Mouse (Mus musculus): Measurements from ENCODE around the gene Vwa5b1. TPM values are rescaled to one million over a fixed set of nuclear protein-coding genes. Genes with fewer than 3 reads are reported as not detected.

The Vwa5b1 gene
- polyA plus RNA-seq, 1 experiment from 2014 or later = 0.08 TPM

- Histone ChIP-seq H3K36me3 (ENCODE audit: control insufficient read depth, insufficient read depth, low read length) (no peaks in the 10 kb centered on the region), H3K9me3 (ENCODE audit: control insufficient read depth, low read length) (no peaks in the 10 kb centered on the region), H3K27ac (replicated peaks; ENCODE audit: low read depth, low read length) (no peak overlapping the region), H3K27me3 (replicated peaks; ENCODE audit: control insufficient read depth, insufficient read depth, low read length) (no peaks in the 10 kb centered on the region), H3K9ac (ENCODE audit: low read depth, low read length) (no peak overlapping the region), H3K4me3 (ENCODE audit: low read depth, low read length) (no peak overlapping the region), H3K4me2 (ENCODE audit: low read depth, low read length) (no peak overlapping the region), H3K4me1 (ENCODE audit: control insufficient read depth, insufficient read depth, low read length) (no peaks in the 10 kb centered on the region)
- DNase-seq (ENCODE audit: low spot score) (no peak), ATAC-seq (ENCODE audit: low read depth) (no peak)
- 71% methylated on average over 11 of the region's 11 CpGs for WGBS
These were observed 24.4 kb upstream of the Vwa5b1 start for GRCm38 (mm10) chr4:138659936-138660602.

- Histone ChIP-seq H3K27ac (replicated peaks; ENCODE audit: low read depth, low read length) (no peak overlapping the region), H3K9ac (ENCODE audit: low read depth, low read length) (no peak overlapping the region), H3K36me3 (ENCODE audit: control insufficient read depth, insufficient read depth, low read length) (no peaks in the 10 kb centered on the region), H3K4me3 (ENCODE audit: low read depth, low read length) (no peak overlapping the region), H3K9me3 (ENCODE audit: control insufficient read depth, low read length) (no peaks in the 10 kb centered on the region), H3K4me1 (ENCODE audit: control insufficient read depth, insufficient read depth, low read length) (no peaks in the 10 kb centered on the region), H3K27me3 (replicated peaks; ENCODE audit: control insufficient read depth, insufficient read depth, low read length) (no peaks in the 10 kb centered on the region), H3K4me2 (ENCODE audit: low read depth, low read length) (no peak overlapping the region)
- DNase-seq (ENCODE audit: low spot score) (no peak), ATAC-seq (ENCODE audit: low read depth) (no peak)
- 34% methylated on average over 6 of the region's 6 CpGs for WGBS
These were observed 17.4 kb upstream of the Vwa5b1 start for GRCm38 (mm10) chr4:138653056-138653455.

GRCm38 (mm10) chr4:138651881-138652280 is 16.2 kb upstream of the Vwa5b1 start:
- Histone ChIP-seq H3K36me3 (ENCODE audit: control insufficient read depth, insufficient read depth, low read length) (no peaks in the 10 kb centered on the region), H3K9ac (ENCODE audit: low read depth, low read length) (no peak overlapping the region), H3K4me1 (ENCODE audit: control insufficient read depth, insufficient read depth, low read length) (no peaks in the 10 kb centered on the region), H3K27ac (replicated peaks; ENCODE audit: low read depth, low read length) (no peak overlapping the region), H3K9me3 (ENCODE audit: control insufficient read depth, low read length) (no peaks in the 10 kb centered on the region), H3K4me3 (ENCODE audit: low read depth, low read length) (no peak overlapping the region), H3K4me2 (ENCODE audit: low read depth, low read length) (no peak overlapping the region), H3K27me3 (replicated peaks; ENCODE audit: control insufficient read depth, insufficient read depth, low read length) (no peaks in the 10 kb centered on the region)
- no peak for DNase-seq (ENCODE audit: low spot score)
- WGBS = 90% methylated on average over 4 of the region's 4 CpGs
- ATAC-seq (ENCODE audit: low read depth) = no peak

- no peaks in the 10 kb centered on the region for H3K27me3 ChIP-seq (replicated peaks; ENCODE audit: control insufficient read depth, insufficient read depth, low read length)
- H3K4me3 ChIP-seq (ENCODE audit: low read depth, low read length) = no peak overlapping the region
- WGBS = 42% methylated on average over 3 of the region's 3 CpGs
- no peak overlapping the region for H3K4me2 ChIP-seq (ENCODE audit: low read depth, low read length)
- no peak overlapping the region for H3K27ac ChIP-seq (replicated peaks; ENCODE audit: low read depth, low read length)
- no peaks in the 10 kb centered on the region for H3K4me1 ChIP-seq (ENCODE audit: control insufficient read depth, insufficient read depth, low read length)
- no peaks in the 10 kb centered on the region for H3K36me3 ChIP-seq (ENCODE audit: control insufficient read depth, insufficient read depth, low read length)
- ATAC-seq (ENCODE audit: low read depth) (no peak), DNase-seq (ENCODE audit: low spot score) (no peak)
- no peak overlapping the region for H3K9ac ChIP-seq (ENCODE audit: low read depth, low read length)
- H3K9me3 ChIP-seq (ENCODE audit: control insufficient read depth, low read length) = no peaks in the 10 kb centered on the region
These were observed 12.5 kb upstream of the Vwa5b1 start for GRCm38 (mm10) chr4:138648096-138648635.

- no peak overlapping the region for H3K4me3 ChIP-seq (ENCODE audit: low read depth, low read length)
- ATAC-seq (ENCODE audit: low read depth) = peak; percentile 55; the same call in 1 of the 2 replicates
- WGBS = 25% methylated on average over 4 of the region's 4 CpGs
- no peaks in the 10 kb centered on the region for H3K36me3 ChIP-seq (ENCODE audit: control insufficient read depth, insufficient read depth, low read length)
- H3K9ac ChIP-seq (ENCODE audit: low read depth, low read length) = no peak overlapping the region
- no peaks in the 10 kb centered on the region for H3K27me3 ChIP-seq (replicated peaks; ENCODE audit: control insufficient read depth, insufficient read depth, low read length)
- 0 out of 2 replicates have a peak, but pooled peaks cover 4% of the 10 kb centered on the region for H3K9me3 ChIP-seq (ENCODE audit: control insufficient read depth, low read length)
- DNase-seq (ENCODE audit: low spot score) = peak; percentile 8
- H3K4me1 ChIP-seq (ENCODE audit: control insufficient read depth, insufficient read depth, low read length) = no peaks in the 10 kb centered on the region
- no peak overlapping the region for H3K4me2 ChIP-seq (ENCODE audit: low read depth, low read length)
- no peak overlapping the region for H3K27ac ChIP-seq (replicated peaks; ENCODE audit: low read depth, low read length)
These were observed 6.6 kb upstream of the Vwa5b1 start for GRCm38 (mm10) chr4:138642272-138642671.

GRCm38 (mm10) chr4:138636146-138636511 is 445 bp upstream of the Vwa5b1 start:
- DNase-seq (ENCODE audit: low spot score) (no peak), ATAC-seq (ENCODE audit: low read depth) (no peak)
- Histone ChIP-seq H3K4me1 (ENCODE audit: control insufficient read depth, insufficient read depth, low read length) (no peaks in the 10 kb centered on the region), H3K36me3 (ENCODE audit: control insufficient read depth, insufficient read depth, low read length) (no peaks in the 10 kb centered on the region), H3K9ac (ENCODE audit: low read depth, low read length) (no peak overlapping the region), H3K27me3 (replicated peaks; ENCODE audit: control insufficient read depth, insufficient read depth, low read length) (no peaks in the 10 kb centered on the region), H3K27ac (replicated peaks; ENCODE audit: low read depth, low read length) (no peak overlapping the region), H3K9me3 (ENCODE audit: control insufficient read depth, low read length) (0 out of 2 replicates have a peak, but pooled peaks cover 4% of the 10 kb centered on the region), H3K4me3 (ENCODE audit: low read depth, low read length) (no peak overlapping the region), H3K4me2 (ENCODE audit: low read depth, low read length) (no peak overlapping the region)
- WGBS = 41% methylated on average over 4 of the region's 4 CpGs

GRCm38 (mm10) chr4:138628256-138628655 is 7.4 kb downstream of the Vwa5b1 start:
- no peak overlapping the region for H3K4me2 ChIP-seq (ENCODE audit: low read depth, low read length)
- DNase-seq (ENCODE audit: low spot score) (no peak), ATAC-seq (ENCODE audit: low read depth) (no peak)
- H3K27me3 ChIP-seq (replicated peaks; ENCODE audit: control insufficient read depth, insufficient read depth, low read length) = no peaks in the 10 kb centered on the region
- no peak overlapping the region for H3K4me3 ChIP-seq (ENCODE audit: low read depth, low read length)
- no peaks in the 10 kb centered on the region for H3K4me1 ChIP-seq (ENCODE audit: control insufficient read depth, insufficient read depth, low read length)
- no peak overlapping the region for H3K9ac ChIP-seq (ENCODE audit: low read depth, low read length)
- H3K36me3 ChIP-seq (ENCODE audit: control insufficient read depth, insufficient read depth, low read length) = no peaks in the 10 kb centered on the region
- no peaks in the 10 kb centered on the region for H3K9me3 ChIP-seq (ENCODE audit: control insufficient read depth, low read length)
- 62% methylated on average over 5 of the region's 5 CpGs for WGBS
- no peak overlapping the region for H3K27ac ChIP-seq (replicated peaks; ENCODE audit: low read depth, low read length)

- ATAC-seq (ENCODE audit: low read depth) (no peak), DNase-seq (ENCODE audit: low spot score) (no peak)
- WGBS = 20% methylated on average over 8 of the region's 8 CpGs
- H3K27ac ChIP-seq (replicated peaks; ENCODE audit: low read depth, low read length) = no peak overlapping the region
- H3K4me2 ChIP-seq (ENCODE audit: low read depth, low read length) = no peak overlapping the region
- H3K4me3 ChIP-seq (ENCODE audit: low read depth, low read length) = no peak overlapping the region
- no peaks in the 10 kb centered on the region for H3K27me3 ChIP-seq (replicated peaks; ENCODE audit: control insufficient read depth, insufficient read depth, low read length)
- H3K9me3 ChIP-seq (ENCODE audit: control insufficient read depth, low read length) = no peaks in the 10 kb centered on the region
- H3K36me3 ChIP-seq (ENCODE audit: control insufficient read depth, insufficient read depth, low read length) = no peaks in the 10 kb centered on the region
- no peak overlapping the region for H3K9ac ChIP-seq (ENCODE audit: low read depth, low read length)
- no peaks in the 10 kb centered on the region for H3K4me1 ChIP-seq (ENCODE audit: control insufficient read depth, insufficient read depth, low read length)
These were observed 21.2 kb downstream of the Vwa5b1 start for GRCm38 (mm10) chr4:138614454-138614853.

- no peak overlapping the region for H3K27ac ChIP-seq (replicated peaks; ENCODE audit: low read depth, low read length)
- no peak overlapping the region for H3K4me3 ChIP-seq (ENCODE audit: low read depth, low read length)
- no peak overlapping the region for H3K4me2 ChIP-seq (ENCODE audit: low read depth, low read length)
- H3K9me3 ChIP-seq (ENCODE audit: control insufficient read depth, low read length) = no peaks in the 10 kb centered on the region
- H3K4me1 ChIP-seq (ENCODE audit: control insufficient read depth, insufficient read depth, low read length) = no peaks in the 10 kb centered on the region
- WGBS = 65% methylated on average over 9 of the region's 9 CpGs
- H3K36me3 ChIP-seq (ENCODE audit: control insufficient read depth, insufficient read depth, low read length) = no peaks in the 10 kb centered on the region
- ATAC-seq (ENCODE audit: low read depth) (no peak), DNase-seq (ENCODE audit: low spot score) (no peak)
- no peak overlapping the region for H3K9ac ChIP-seq (ENCODE audit: low read depth, low read length)
- H3K27me3 ChIP-seq (replicated peaks; ENCODE audit: control insufficient read depth, insufficient read depth, low read length) = no peaks in the 10 kb centered on the region
These were observed 33.8 kb downstream of the Vwa5b1 start for GRCm38 (mm10) chr4:138601926-138602325.
